Mouse (Mus musculus): ENCODE measurements around the gene Gm8257.
"Not testable (repeated sequence)": the region's sequence is repeated elsewhere in the genome, so short reads cannot be mapped to it uniquely, and the experiment has no call there.

The Gm8257 gene

GRCm38 (mm10) chr14:44706356-44706755, at the start of gene Gm8257:
Gm8257 (minus strand) TSS chr14:44706456.
- DNase-seq: not testable (repeated sequence)

GRCm38 (mm10) chr14:44750240-44750639, 44.0 kb upstream of the Gm8257 start, which contains the start of gene Gm8267:
Gm8267 (minus strand) TSS chr14:44750340.
- DNase-seq: peak; percentile 42

- DNase-seq: peak; percentile 68
These were observed 36.5 kb upstream of the Gm8257 start for GRCm38 (mm10) chr14:44742789-44743188.

GRCm38 (mm10) chr14:44730711-44731110, 24.5 kb upstream of the Gm8257 start:
- DNase-seq: not testable (repeated sequence)

GRCm38 (mm10) chr14:44627737-44628136, 78.5 kb downstream of the Gm8257 start, which contains the start of gene Gm5624:
Gm5624 (minus strand) TSS chr14:44627938.
- not testable (repeated sequence) for DNase-seq

All from heart, adult 11 months (tissue).